Mouse (Mus musculus) kidney, postnatal 0 days (tissue): ENCODE measurements at regions not wholly inside any gene's neighbourhood (a gene's known extent, or its start where the extent isn't known, plus 50 kb on each side); places are given as distances from the start of the nearest gene placed in this dataset.

Experiments used
- ATAC-seq: fragments of 200-750 bp; cut with Nextera tagmentation; replicated peaks from 2 replicates; pipeline ENCODE4 v1.8.0; 2017; ENCODE audit warnings: low read depth, moderate number of reproducible peaks, moderate TSS enrichment, moderate library complexity; ENCODE audit not compliant: low FRiP score
- DNase-seq: peaks from one replicate; pipeline ENCODE4 v3.0.0-alpha.2; 2016; ENCODE audit warnings: low spot score
- H3K27ac ChIP-seq: fragments of 300-500 bp; sonication (generic); 2 replicates; pipeline ENCODE4 v1.5.1; 2014; ENCODE audit warnings: mild to moderate bottlenecking
- H3K27me3 ChIP-seq: fragments of 300-500 bp; sonication (generic); 2 replicates; pipeline ENCODE4 v1.6.1; 2014; ENCODE audit warnings: low read length, mixed read lengths; ENCODE audit not compliant: insufficient read depth
- H3K36me3 ChIP-seq: fragments of 300-500 bp; sonication (generic); 2 replicates; pipeline ENCODE4 v1.6.1; 2014; ENCODE audit warnings: low read length, mixed read lengths; ENCODE audit not compliant: insufficient read depth
- H3K4me1 ChIP-seq: fragments of 300-500 bp; sonication (generic); replicated peaks from 2 replicates; pipeline ENCODE4 v1.6.1; 2014; ENCODE audit warnings: antibody characterized with exemption, low read length, mixed read lengths; ENCODE audit not compliant: insufficient read depth
- H3K4me2 ChIP-seq: fragments of 300-500 bp; sonication (generic); 2 replicates; pipeline ENCODE4 v1.6.1; 2014; ENCODE audit warnings: mild to moderate bottlenecking, low read length, moderate library complexity, mixed read lengths
- H3K4me3 ChIP-seq: fragments of 300-500 bp; sonication (generic); replicated peaks from 2 replicates; pipeline ENCODE4 v1.5.1; 2014; ENCODE audit warnings: low read depth, low read length
- H3K9ac ChIP-seq: fragments of 300-500 bp; sonication (generic); 2 replicates; pipeline ENCODE4 v1.6.1; 2014; ENCODE audit warnings: low read depth, low read length
- H3K9me3 ChIP-seq: fragments of 300-500 bp; sonication (generic); replicated peaks from 2 replicates; pipeline ENCODE4 v1.6.1; 2016; ENCODE audit warnings: low read length, inconsistent platforms, mixed read lengths
- CTCF ChIP-seq: IDR thresholded peaks from 2 replicates; pipeline ENCODE4 v1.5.1; 2016; ENCODE audit warnings: antibody characterized with exemption, low read depth, mild to moderate bottlenecking, moderate library complexity
- whole genome bisulfite sequencing: fragments of 180-500 bp; shearing (Covaris S2); extraction: QIAGEN DNeasy Blood & Tissue Kit; methylation state at CpG from one replicate; pipeline ENCODE4 v1.1.7; 2014; 5-methylcytosine and 5-hydroxymethylcytosine counted together

DNA sequence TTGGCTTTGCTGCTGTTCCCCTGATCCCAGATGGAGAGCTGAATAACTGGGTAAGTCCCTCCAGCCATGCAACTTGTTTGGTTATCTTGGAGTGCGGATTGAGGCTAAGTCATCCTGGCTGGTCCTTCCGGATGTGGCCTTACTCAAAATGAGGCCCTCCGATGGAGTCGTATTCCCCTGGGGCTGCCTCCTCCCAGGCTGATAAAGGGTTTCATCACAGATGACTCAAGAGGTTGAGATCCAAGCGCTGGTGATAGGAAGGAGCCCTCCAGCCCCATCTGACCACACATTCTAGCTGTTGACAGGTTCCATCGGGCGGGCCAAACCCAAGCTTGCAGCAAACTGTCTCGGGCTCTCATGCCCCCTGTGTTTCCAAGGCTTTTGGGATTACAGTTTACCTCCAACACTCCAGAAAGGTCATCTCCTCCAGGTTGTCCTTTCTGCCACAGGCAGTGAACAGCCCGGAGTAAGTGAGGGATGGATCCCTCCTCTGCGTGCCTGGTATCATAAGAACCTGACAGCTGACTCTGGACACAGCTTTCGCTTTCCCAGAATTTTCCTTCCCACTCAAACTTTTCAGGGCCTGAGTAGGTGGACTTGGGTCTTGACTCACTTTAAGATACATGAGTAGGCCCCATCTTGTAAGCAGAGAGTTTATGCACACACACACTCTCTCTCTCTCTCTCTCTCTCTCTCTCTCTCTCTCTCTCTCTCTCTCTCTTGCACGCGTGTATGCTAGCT lies 68.7 kb downstream of the Sox9 start:
- 80% methylated on average over 13 of the region's 13 CpGs for WGBS
- DNase-seq (no peak), ATAC-seq (no peak)
- Histone ChIP-seq H3K9me3 (no peaks in the 10 kb centered on the region), H3K36me3 (no peaks in the 10 kb centered on the region), H3K4me1 (no peaks in the 10 kb centered on the region), H3K27ac (no peak overlapping the region), H3K27me3 (no peaks in the 10 kb centered on the region), H3K9ac (no peak overlapping the region), H3K4me3 (no peak overlapping the region), H3K4me2 (no peak overlapping the region)
- TF ChIP-seq CTCF: no peak

DNA sequence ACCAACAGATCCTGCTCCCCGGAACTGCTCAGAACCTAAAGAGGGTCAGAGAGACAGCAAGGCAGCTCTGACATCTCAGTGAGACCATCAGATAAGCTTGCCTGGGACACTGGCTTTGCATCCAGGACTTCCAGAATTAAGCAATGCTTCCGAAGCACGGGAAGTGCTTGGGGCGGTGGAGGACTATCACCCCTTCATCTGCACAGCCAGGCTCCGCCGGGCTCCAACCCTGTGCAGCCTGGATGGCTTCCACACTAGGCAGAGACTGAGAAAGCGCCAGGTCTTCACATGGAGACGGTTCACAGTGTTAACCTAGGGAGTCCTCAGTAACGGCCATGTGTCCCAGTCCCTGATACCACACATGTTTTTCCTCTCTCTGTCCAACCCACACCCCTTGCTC lies 69.3 kb downstream of the Sox9 start:
- DNase-seq (no peak), ATAC-seq (no peak)
- 81% methylated on average over 9 of the region's 9 CpGs for WGBS
- H3K27me3 ChIP-seq: no peaks in the 10 kb centered on the region
- H3K4me3 ChIP-seq: no peak overlapping the region
- H3K9me3 ChIP-seq: no peaks in the 10 kb centered on the region
- no peak overlapping the region for H3K4me2 ChIP-seq
- H3K9ac ChIP-seq: no peak overlapping the region
- H3K4me1 ChIP-seq: no peaks in the 10 kb centered on the region
- H3K27ac ChIP-seq: no peak overlapping the region
- no peak for TF ChIP-seq CTCF
- no peaks in the 10 kb centered on the region for H3K36me3 ChIP-seq

DNA sequence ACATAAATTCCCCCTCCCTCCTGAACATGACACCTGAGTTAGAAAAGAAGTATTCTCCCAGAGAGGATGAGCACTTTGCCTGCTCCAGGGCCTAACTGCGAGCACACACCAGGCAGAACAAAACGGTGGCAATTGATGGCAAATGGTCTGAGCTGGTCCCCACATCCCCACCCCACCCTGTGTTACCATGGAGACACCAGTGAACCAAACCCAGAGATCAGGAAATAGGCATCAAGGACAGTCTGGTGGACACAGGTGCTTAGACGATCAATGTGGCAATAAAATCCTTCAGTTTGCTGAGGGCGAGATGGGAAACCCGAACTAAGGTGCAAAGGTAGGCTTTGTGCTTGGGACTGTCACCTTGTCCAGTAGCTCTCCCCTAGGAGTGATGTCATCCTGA lies 74.0 kb downstream of the Sox9 start:
- no peak for ATAC-seq
- no peaks in the 10 kb centered on the region for H3K27me3 ChIP-seq
- no peak overlapping the region for H3K4me2 ChIP-seq
- H3K4me3 ChIP-seq: no peak overlapping the region
- no peak overlapping the region for H3K9ac ChIP-seq
- TF ChIP-seq CTCF: no peak
- WGBS: 48% methylated on average over 5 of the region's 5 CpGs
- no peaks in the 10 kb centered on the region for H3K4me1 ChIP-seq
- H3K36me3 ChIP-seq: no peaks in the 10 kb centered on the region
- H3K27ac ChIP-seq: no peak overlapping the region
- H3K9me3 ChIP-seq: no peaks in the 10 kb centered on the region
- no peak for DNase-seq

DNA sequence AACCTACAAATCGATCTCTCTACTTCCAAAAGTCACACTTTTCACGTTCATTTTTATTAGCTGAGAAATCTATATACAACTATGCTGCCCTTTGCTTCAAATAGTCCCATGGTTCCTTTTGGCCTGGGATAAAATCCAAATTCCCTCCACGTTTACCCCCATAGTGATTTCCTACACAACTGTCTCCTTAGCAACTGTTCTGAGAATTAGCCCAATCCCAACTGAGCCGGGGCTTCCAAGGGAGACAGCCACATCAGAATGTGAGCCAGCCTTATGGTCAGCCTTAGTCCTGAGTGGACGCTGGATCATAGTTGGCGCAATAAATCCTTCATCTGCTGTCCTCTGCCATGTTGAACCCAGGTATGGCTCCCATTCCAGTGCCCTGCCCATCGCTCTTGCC lies 77.3 kb downstream of the Sox9 start:
- Histone ChIP-seq H3K27me3 (no peaks in the 10 kb centered on the region), H3K36me3 (no peaks in the 10 kb centered on the region), H3K9me3 (no peaks in the 10 kb centered on the region), H3K4me3 (no peak overlapping the region), H3K27ac (no peak overlapping the region), H3K4me2 (no peak overlapping the region), H3K9ac (no peak overlapping the region), H3K4me1 (no peaks in the 10 kb centered on the region)
- TF ChIP-seq CTCF: no peak
- DNase-seq (no peak), ATAC-seq (no peak)
- WGBS: 84% methylated on average over 7 of the region's 7 CpGs

DNA sequence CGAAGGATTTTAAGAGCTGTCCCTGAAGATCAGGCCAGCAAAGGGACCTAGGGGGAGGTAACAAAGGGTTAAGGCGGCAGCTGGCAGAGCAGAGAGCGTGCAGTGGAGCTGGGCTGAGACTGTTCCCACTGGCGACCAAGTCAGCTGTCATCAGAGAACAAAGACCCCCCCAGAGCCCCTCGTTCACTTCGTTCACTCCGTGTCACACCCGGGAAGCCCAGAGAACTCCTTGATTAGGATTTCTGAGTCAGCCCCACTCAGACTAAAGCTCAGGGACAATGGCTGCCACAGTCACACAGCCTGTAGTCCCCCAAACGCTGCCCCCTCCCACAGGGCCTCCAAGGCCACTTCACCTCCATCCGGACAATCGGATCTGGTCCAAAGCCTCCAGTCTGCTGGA lies 78.8 kb downstream of the Sox9 start:
- Histone ChIP-seq H3K27ac (no peak overlapping the region), H3K4me2 (no peak overlapping the region)

GRCm38 (mm10) chr11:112861233-112861632 lies 79.2 kb downstream of the Sox9 start:
- no peak overlapping the region for H3K4me3 ChIP-seq
- H3K27me3 ChIP-seq: no peaks in the 10 kb centered on the region
- no peak overlapping the region for H3K4me2 ChIP-seq
- no peaks in the 10 kb centered on the region for H3K36me3 ChIP-seq
- 70% methylated on average over 5 of the region's 5 CpGs for WGBS
- DNase-seq (no peak), ATAC-seq (no peak)
- H3K27ac ChIP-seq: no peak overlapping the region
- H3K4me1 ChIP-seq: no peaks in the 10 kb centered on the region
- no peaks in the 10 kb centered on the region for H3K9me3 ChIP-seq
- H3K9ac ChIP-seq: no peak overlapping the region
- TF ChIP-seq CTCF: no peak

More for the DNA sequence above, 78.8 kb downstream of the Sox9 start:
- Histone ChIP-seq H3K36me3 (no peaks in the 10 kb centered on the region), H3K9ac (no peak overlapping the region), H3K4me3 (no peak overlapping the region), H3K27me3 (no peaks in the 10 kb centered on the region), H3K9me3 (no peaks in the 10 kb centered on the region), H3K4me1 (no peaks in the 10 kb centered on the region)
- no peak for DNase-seq
- no peak for TF ChIP-seq CTCF
- 29% methylated on average over 11 of the region's 11 CpGs for WGBS
- ATAC-seq: no peak

DNA sequence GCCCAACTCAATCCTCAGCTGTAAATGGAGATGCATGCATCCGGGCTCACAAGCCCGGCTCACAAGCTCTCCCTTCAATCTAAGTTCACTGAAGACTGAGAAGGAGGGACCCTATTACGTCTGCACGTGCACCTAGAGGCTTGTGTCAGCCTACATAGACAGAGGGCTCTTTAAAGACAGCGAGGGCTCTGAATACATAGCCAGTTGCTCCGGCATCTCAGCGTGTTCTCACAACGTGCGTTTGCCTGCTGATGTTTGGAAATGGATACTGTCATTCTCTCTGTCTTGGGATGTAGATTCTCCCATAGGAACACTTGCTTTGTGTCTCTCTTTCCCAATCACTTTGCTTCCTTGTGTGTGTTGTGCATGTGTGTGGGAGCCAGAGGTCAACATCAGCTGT lies 83.8 kb downstream of the Sox9 start:
- Histone ChIP-seq H3K27me3 (no peaks in the 10 kb centered on the region), H3K4me1 (no peaks in the 10 kb centered on the region; the same call in 1 of the 2 replicates), H3K9ac (no peak overlapping the region), H3K36me3 (no peaks in the 10 kb centered on the region), H3K4me3 (no peak overlapping the region), H3K4me2 (no peak overlapping the region), H3K9me3 (no peaks in the 10 kb centered on the region), H3K27ac (no peak overlapping the region)
- DNase-seq (no peak), ATAC-seq (no peak)
- TF ChIP-seq CTCF: no peak
- WGBS: 91% methylated on average over 9 of the region's 9 CpGs
